Mouse (Mus musculus) kidney, adult 2 months (tissue): ENCODE data around the gene Smg6. TPM values are rescaled to one million over a fixed set of nuclear protein-coding genes. Genes with fewer than 3 reads are reported as not detected.

Source experiments
- DNase-seq: peaks from one replicate; pipeline ENCODE4 v3.0.0; 2021
- H3K27ac ChIP-seq: fragments of 200-500 bp; 2 replicates; pipeline ENCODE4 v1.5.1; 2012; ENCODE audit warnings: low read depth, low read length, control low read depth, inconsistent platforms; ENCODE audit not compliant: insufficient read depth
- H3K27me3 ChIP-seq: fragments of 200-500 bp; replicated peaks from 2 replicates; pipeline ENCODE4 v1.6.1; 2012; ENCODE audit warnings: mild to moderate bottlenecking, moderate library complexity, low read length, inconsistent platforms; ENCODE audit not compliant: control insufficient read depth, insufficient read depth
- H3K36me3 ChIP-seq: fragments of 200-500 bp; 2 replicates; pipeline ENCODE4 v1.6.1; 2012; ENCODE audit warnings: mild to moderate bottlenecking, moderate library complexity, low read length, inconsistent platforms; ENCODE audit not compliant: control insufficient read depth, insufficient read depth
- H3K4me1 ChIP-seq: fragments of 200-500 bp; 2 replicates; pipeline ENCODE4 v1.6.1; 2011; ENCODE audit warnings: low read length; ENCODE audit not compliant: control insufficient read depth, insufficient read depth
- H3K4me3 ChIP-seq: fragments of 200-500 bp; 2 replicates; pipeline ENCODE4 v1.5.1; 2011; ENCODE audit warnings: mild to moderate bottlenecking, low read depth, low read length, control low read depth; ENCODE audit not compliant: insufficient read depth
- CTCF ChIP-seq: fragments of 200-500 bp; conservative IDR thresholded peaks from 2 replicates; pipeline ENCODE4 v1.5.1; 2011; ENCODE audit warnings: low read depth, mild to moderate bottlenecking, control low read depth, low read length, moderate library complexity, mixed read lengths; ENCODE audit not compliant: insufficient read depth, insufficient read length
- POLR2A ChIP-seq: fragments of 200-500 bp; IDR thresholded peaks from one replicate; pipeline ENCODE4 v1.6.1; 2011; ENCODE audit warnings: low read depth, low read length, control low read depth
- WGBS: fragments of 180-500 bp; shearing (Covaris S2); methylation state at CpG from one replicate; pipeline ENCODE4 v1.1.7; 2018; 5-methylcytosine and 5-hydroxymethylcytosine counted together
- polyA plus RNA-seq: library from polyadenylated mRNA; depleted of rRNA; stranded (reverse); fragments of >200 nt; gene quantifications from 2 replicates; pipeline ENCODE4 v1.2.3, GENCODE M21; 2012

The Smg6 gene
- polyA plus RNA-seq, 1 experiment = 35.2 TPM

GRCm38 (mm10) chr11:75045822-75046221 lies 120.2 kb downstream of the Smg6 start:
- H3K4me3 ChIP-seq = no peak overlapping the region
- DNase-seq = no peak
- TF ChIP-seq CTCF (no peak), POLR2A (no peak)
- peaks cover 22% of the 10 kb centered on the region for H3K4me1 ChIP-seq
- H3K27me3 ChIP-seq = no peaks in the 10 kb centered on the region
- WGBS = 75% methylated on average over 4 of the region's 4 CpGs
- H3K27ac ChIP-seq = no peak overlapping the region
- H3K36me3 ChIP-seq = no peaks in the 10 kb centered on the region; the same call in 1 of the 2 replicates

GRCm38 (mm10) chr11:75046638-75047037 lies 121.0 kb downstream of the Smg6 start:
- TF ChIP-seq CTCF = no peak
- no peak for TF ChIP-seq POLR2A
- DNase-seq = no peak
- 68% methylated on average over 3 of the region's 3 CpGs for WGBS

GRCm38 (mm10) chr11:75047066-75047465 lies 121.4 kb downstream of the Smg6 start:
- Histone ChIP-seq H3K4me1 (peaks cover 20% of the 10 kb centered on the region), H3K36me3 (no peaks in the 10 kb centered on the region; the same call in 1 of the 2 replicates), H3K27ac (peak overlapping the region; percentile 39), H3K27me3 (no peaks in the 10 kb centered on the region), H3K4me3 (no peak overlapping the region)
- TF ChIP-seq POLR2A (no peak), CTCF (no peak)
- WGBS = 3% methylated on average over 6 of the region's 6 CpGs
- DNase-seq = peak; percentile 98

More at GRCm38 (mm10) chr11:75046638-75047037, 121.0 kb downstream of the Smg6 start:
- peaks cover 20% of the 10 kb centered on the region for H3K4me1 ChIP-seq
- H3K36me3 ChIP-seq = no peaks in the 10 kb centered on the region; the same call in 1 of the 2 replicates
- H3K4me3 ChIP-seq = no peak overlapping the region
- H3K27me3 ChIP-seq = no peaks in the 10 kb centered on the region
- peak overlapping the region; percentile 39 for H3K27ac ChIP-seq

- Histone ChIP-seq H3K27me3 (no peaks in the 10 kb centered on the region), H3K4me1 (peaks cover 20% of the 10 kb centered on the region), H3K36me3 (no peaks in the 10 kb centered on the region), H3K4me3 (no peak overlapping the region), H3K27ac (peak overlapping the region; percentile 62)
- TF ChIP-seq CTCF (no peak), POLR2A (no peak)
- DNase-seq = peak; percentile 25
- 62% methylated on average over 7 of the region's 7 CpGs for WGBS
These were observed 122.2 kb downstream of the Smg6 start for GRCm38 (mm10) chr11:75047736-75048407.

- no peak for TF ChIP-seq POLR2A
- no peak for TF ChIP-seq CTCF
- no peaks in the 10 kb centered on the region for H3K27me3 ChIP-seq
- H3K4me3 ChIP-seq = no peak overlapping the region
- WGBS = 30% methylated on average over 2 of the region's 2 CpGs
- H3K27ac ChIP-seq = peak overlapping the region; percentile 40; the same call in 1 of the 2 replicates
- DNase-seq = no peak
- H3K4me1 ChIP-seq = peaks cover 24% of the 10 kb centered on the region
- no peaks in the 10 kb centered on the region for H3K36me3 ChIP-seq
These were observed 123.5 kb downstream of the Smg6 start for GRCm38 (mm10) chr11:75049146-75049545.

GRCm38 (mm10) chr11:75049807-75050206 lies 124.2 kb downstream of the Smg6 start:
- 14% methylated on average over 2 of the region's 2 CpGs for WGBS
- TF ChIP-seq POLR2A = no peak
- no peak for TF ChIP-seq CTCF
- peaks cover 22% of the 10 kb centered on the region for H3K4me1 ChIP-seq
- no peaks in the 10 kb centered on the region for H3K27me3 ChIP-seq
- H3K27ac ChIP-seq = no peak overlapping the region
- no peak overlapping the region for H3K4me3 ChIP-seq
- no peaks in the 10 kb centered on the region for H3K36me3 ChIP-seq
- peak; percentile 28 for DNase-seq

- Histone ChIP-seq H3K36me3 (no peaks in the 10 kb centered on the region), H3K4me1 (peaks cover 22% of the 10 kb centered on the region), H3K27me3 (no peaks in the 10 kb centered on the region), H3K27ac (peak overlapping the region; percentile 88), H3K4me3 (no peak overlapping the region)
- TF ChIP-seq POLR2A (no peak), CTCF (no peak)
- 37% methylated on average over 1 of the region's 1 CpGs for WGBS
- no peak for DNase-seq
These were observed 125.6 kb downstream of the Smg6 start for GRCm38 (mm10) chr11:75051239-75051638.
